Mouse (Mus musculus): ENCODE data around the gene Cobl. TPM values are rescaled to one million over a fixed set of nuclear protein-coding genes. Genes with fewer than 3 reads are reported as not detected.

Gene Cobl
- polyA plus RNA-seq, 1 experiment from 2014 or later: 5.5 TPM

- WGBS: 58% methylated on average over 2 of the region's 2 CpGs
- Histone ChIP-seq H3K27ac (ENCODE audit: low read depth, low read length) (peak overlapping the region; percentile 69; the same call in 1 of the 2 replicates), H3K4me1 (ENCODE audit: control insufficient read depth, insufficient read depth, low read length) (peaks cover 9% of the 10 kb centered on the region; the same call in 1 of the 2 replicates), H3K9me3 (ENCODE audit: control insufficient read depth, low read length) (no peaks in the 10 kb centered on the region), H3K4me3 (ENCODE audit: low read length) (no peak overlapping the region), H3K9ac (ENCODE audit: low read depth, low read length) (no peak overlapping the region), H3K27me3 (ENCODE audit: control insufficient read depth, insufficient read depth, low read length) (no peaks in the 10 kb centered on the region), H3K4me2 (replicated peaks; ENCODE audit: low read depth, low read length) (no peak overlapping the region), H3K36me3 (ENCODE audit: control insufficient read depth, insufficient read depth, low read length) (no peaks in the 10 kb centered on the region)
- peak; percentile 79 for ATAC-seq (ENCODE audit: low FRiP score, low TSS enrichment)
Measured at GRCm38 (mm10) chr11:12331997-12332396, 132.8 kb downstream of the Cobl start.

- no peak for ATAC-seq (ENCODE audit: low FRiP score, low TSS enrichment)
Measured at GRCm38 (mm10) chr11:12321445-12321844, 143.3 kb downstream of the Cobl start.

GRCm38 (mm10) chr11:12319318-12319717 lies 145.4 kb downstream of the Cobl start:
- Histone ChIP-seq H3K4me2 (replicated peaks; ENCODE audit: low read depth, low read length) (no peak overlapping the region), H3K27ac (ENCODE audit: low read depth, low read length) (no peak overlapping the region), H3K4me3 (ENCODE audit: low read length) (no peak overlapping the region), H3K4me1 (ENCODE audit: control insufficient read depth, insufficient read depth, low read length) (no peaks in the 10 kb centered on the region), H3K36me3 (ENCODE audit: control insufficient read depth, insufficient read depth, low read length) (no peaks in the 10 kb centered on the region), H3K9me3 (ENCODE audit: control insufficient read depth, low read length) (no peaks in the 10 kb centered on the region), H3K9ac (ENCODE audit: low read depth, low read length) (no peak overlapping the region), H3K27me3 (ENCODE audit: control insufficient read depth, insufficient read depth, low read length) (no peaks in the 10 kb centered on the region)
- no peak for ATAC-seq (ENCODE audit: low FRiP score, low TSS enrichment)
- WGBS: 87% methylated on average over 3 of the region's 3 CpGs

More at GRCm38 (mm10) chr11:12321445-12321844, 143.3 kb downstream of the Cobl start:
- WGBS: 83% methylated on average over 1 of the region's 1 CpGs
- no peaks in the 10 kb centered on the region for H3K36me3 ChIP-seq (ENCODE audit: control insufficient read depth, insufficient read depth, low read length)
- no peaks in the 10 kb centered on the region for H3K9me3 ChIP-seq (ENCODE audit: control insufficient read depth, low read length)
- no peak overlapping the region for H3K9ac ChIP-seq (ENCODE audit: low read depth, low read length)
- no peaks in the 10 kb centered on the region for H3K27me3 ChIP-seq (ENCODE audit: control insufficient read depth, insufficient read depth, low read length)
- H3K27ac ChIP-seq (ENCODE audit: low read depth, low read length): no peak overlapping the region
- no peaks in the 10 kb centered on the region for H3K4me1 ChIP-seq (ENCODE audit: control insufficient read depth, insufficient read depth, low read length)
- no peak overlapping the region for H3K4me3 ChIP-seq (ENCODE audit: low read length)
- no peak overlapping the region for H3K4me2 ChIP-seq (replicated peaks; ENCODE audit: low read depth, low read length)

DNA sequence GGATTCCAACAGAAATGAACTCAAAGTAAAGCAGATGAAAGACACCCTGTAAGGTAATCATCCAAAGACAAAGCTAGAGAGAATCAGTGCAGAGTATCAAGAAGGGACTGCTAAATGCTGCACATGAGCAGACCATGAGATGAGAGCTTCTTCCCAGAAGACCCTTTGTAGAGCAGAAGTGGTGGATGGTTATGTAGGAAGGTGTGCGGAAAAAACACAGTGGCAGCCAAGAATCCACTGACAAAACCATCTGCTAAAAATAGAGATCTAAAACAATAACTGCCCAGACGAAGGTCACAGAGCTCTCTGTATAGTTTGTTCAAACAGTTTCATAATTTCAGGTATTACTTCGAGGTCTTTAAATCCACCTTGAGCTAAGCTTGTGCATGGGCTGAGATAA lies 149.1 kb downstream of the Cobl start:
- no peaks in the 10 kb centered on the region for H3K9me3 ChIP-seq (ENCODE audit: control insufficient read depth, low read length)
- no peaks in the 10 kb centered on the region for H3K27me3 ChIP-seq (ENCODE audit: control insufficient read depth, insufficient read depth, low read length)
- H3K4me3 ChIP-seq (ENCODE audit: low read length): no peak overlapping the region
- H3K27ac ChIP-seq (ENCODE audit: low read depth, low read length): no peak overlapping the region
- no peaks in the 10 kb centered on the region for H3K4me1 ChIP-seq (ENCODE audit: control insufficient read depth, insufficient read depth, low read length)
- no peak for ATAC-seq (ENCODE audit: low FRiP score, low TSS enrichment)
- H3K4me2 ChIP-seq (replicated peaks; ENCODE audit: low read depth, low read length): no peak overlapping the region
- H3K9ac ChIP-seq (ENCODE audit: low read depth, low read length): no peak overlapping the region
- WGBS: 77% methylated on average over 3 of the region's 3 CpGs
- H3K36me3 ChIP-seq (ENCODE audit: control insufficient read depth, insufficient read depth, low read length): no peaks in the 10 kb centered on the region

GRCm38 (mm10) chr11:12314278-12315043 lies 150.3 kb downstream of the Cobl start:
- no peak for ATAC-seq (ENCODE audit: low FRiP score, low TSS enrichment)

DNA sequence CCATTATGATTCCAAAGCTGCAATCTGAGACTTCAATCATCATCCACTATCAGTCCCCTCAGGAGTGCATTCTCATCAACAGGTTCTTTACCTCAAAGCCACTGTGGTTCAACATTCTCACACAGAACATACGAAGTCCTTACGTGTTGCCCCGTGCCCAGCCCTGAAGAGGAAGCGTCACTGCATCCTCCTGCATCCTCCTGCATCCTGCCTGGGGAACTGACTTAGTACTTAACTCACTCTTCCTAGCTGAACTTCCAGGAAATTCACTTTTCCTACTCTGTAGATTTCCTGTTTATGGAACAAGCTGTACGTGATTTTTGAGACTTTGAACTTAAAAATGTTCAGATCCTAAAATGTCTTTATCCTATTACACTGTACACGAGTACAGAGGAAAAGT lies 153.3 kb downstream of the Cobl start:
- H3K4me1 ChIP-seq (ENCODE audit: control insufficient read depth, insufficient read depth, low read length): no peaks in the 10 kb centered on the region
- ATAC-seq (ENCODE audit: low FRiP score, low TSS enrichment): no peak
- H3K27me3 ChIP-seq (ENCODE audit: control insufficient read depth, insufficient read depth, low read length): no peaks in the 10 kb centered on the region
- H3K27ac ChIP-seq (ENCODE audit: low read depth, low read length): no peak overlapping the region
- 79% methylated on average over 6 of the region's 6 CpGs for WGBS
- H3K36me3 ChIP-seq (ENCODE audit: control insufficient read depth, insufficient read depth, low read length): no peaks in the 10 kb centered on the region
- H3K9ac ChIP-seq (ENCODE audit: low read depth, low read length): no peak overlapping the region
- H3K4me3 ChIP-seq (ENCODE audit: low read length): no peak overlapping the region
- H3K9me3 ChIP-seq (ENCODE audit: control insufficient read depth, low read length): no peaks in the 10 kb centered on the region
- no peak overlapping the region for H3K4me2 ChIP-seq (replicated peaks; ENCODE audit: low read depth, low read length)

More at GRCm38 (mm10) chr11:12314278-12315043, 150.3 kb downstream of the Cobl start:
- no peaks in the 10 kb centered on the region for H3K36me3 ChIP-seq (ENCODE audit: control insufficient read depth, insufficient read depth, low read length)
- H3K27me3 ChIP-seq (ENCODE audit: control insufficient read depth, insufficient read depth, low read length): no peaks in the 10 kb centered on the region
- no peak overlapping the region for H3K4me2 ChIP-seq (replicated peaks; ENCODE audit: low read depth, low read length)
- no peak overlapping the region for H3K27ac ChIP-seq (ENCODE audit: low read depth, low read length)
- no peaks in the 10 kb centered on the region for H3K4me1 ChIP-seq (ENCODE audit: control insufficient read depth, insufficient read depth, low read length)
- WGBS: 80% methylated on average over 6 of the region's 6 CpGs
- H3K9ac ChIP-seq (ENCODE audit: low read depth, low read length): no peak overlapping the region
- H3K9me3 ChIP-seq (ENCODE audit: control insufficient read depth, low read length): no peaks in the 10 kb centered on the region
- H3K4me3 ChIP-seq (ENCODE audit: low read length): no peak overlapping the region

DNA sequence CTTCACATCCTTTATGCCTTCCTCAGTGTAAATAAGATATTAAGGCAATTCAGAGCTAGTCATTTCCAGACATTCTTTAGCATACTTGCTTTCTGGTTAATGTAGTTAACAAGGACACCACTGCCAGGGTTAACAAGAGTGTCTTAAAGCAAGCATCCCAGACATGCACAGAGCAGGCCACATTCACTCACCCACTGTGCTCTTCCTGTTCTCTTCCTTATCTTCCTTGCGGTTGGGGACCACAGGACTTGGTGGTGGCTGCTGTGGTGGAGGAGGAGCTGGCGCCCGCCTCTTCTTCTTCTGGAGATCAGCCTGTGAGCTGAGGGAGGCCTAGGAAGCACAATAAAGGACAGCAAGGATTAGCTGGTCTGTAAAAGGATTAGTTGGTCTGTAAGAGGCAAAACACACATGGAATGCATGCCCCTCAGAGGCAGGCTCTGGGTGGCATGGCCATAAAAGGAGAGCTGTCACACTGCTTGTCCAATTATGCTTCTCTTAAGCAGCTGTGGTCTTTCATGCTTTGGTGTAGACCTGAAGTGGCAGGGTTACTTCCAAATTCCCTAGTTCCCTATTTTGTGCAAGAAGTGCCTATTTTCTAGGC lies 155.2 kb downstream of the Cobl start:
- H3K36me3 ChIP-seq (ENCODE audit: control insufficient read depth, insufficient read depth, low read length): no peaks in the 10 kb centered on the region
- H3K4me1 ChIP-seq (ENCODE audit: control insufficient read depth, insufficient read depth, low read length): no peaks in the 10 kb centered on the region
- H3K27ac ChIP-seq (ENCODE audit: low read depth, low read length): no peak overlapping the region
- H3K27me3 ChIP-seq (ENCODE audit: control insufficient read depth, insufficient read depth, low read length): no peaks in the 10 kb centered on the region
- H3K4me3 ChIP-seq (ENCODE audit: low read length): no peak overlapping the region
- no peak overlapping the region for H3K4me2 ChIP-seq (replicated peaks; ENCODE audit: low read depth, low read length)
- WGBS: 65% methylated on average over 3 of the region's 3 CpGs
- H3K9me3 ChIP-seq (ENCODE audit: control insufficient read depth, low read length): no peaks in the 10 kb centered on the region
- H3K9ac ChIP-seq (ENCODE audit: low read depth, low read length): no peak overlapping the region
- ATAC-seq (ENCODE audit: low FRiP score, low TSS enrichment): no peak

GRCm38 (mm10) chr11:12304879-12305278 lies 159.9 kb downstream of the Cobl start:
- H3K9ac ChIP-seq (ENCODE audit: low read depth, low read length): no peak overlapping the region
- H3K4me3 ChIP-seq (ENCODE audit: low read length): no peak overlapping the region
- H3K27ac ChIP-seq (ENCODE audit: low read depth, low read length): no peak overlapping the region
- no peaks in the 10 kb centered on the region for H3K9me3 ChIP-seq (ENCODE audit: control insufficient read depth, low read length)
- H3K36me3 ChIP-seq (ENCODE audit: control insufficient read depth, insufficient read depth, low read length): no peaks in the 10 kb centered on the region
- H3K4me1 ChIP-seq (ENCODE audit: control insufficient read depth, insufficient read depth, low read length): no peaks in the 10 kb centered on the region
- ATAC-seq (ENCODE audit: low FRiP score, low TSS enrichment): no peak
- no peaks in the 10 kb centered on the region for H3K27me3 ChIP-seq (ENCODE audit: control insufficient read depth, insufficient read depth, low read length)
- 64% methylated on average over 3 of the region's 3 CpGs for WGBS
- H3K4me2 ChIP-seq (replicated peaks; ENCODE audit: low read depth, low read length): no peak overlapping the region

GRCm38 (mm10) chr11:12299701-12300446 lies 164.9 kb downstream of the Cobl start:
- no peaks in the 10 kb centered on the region for H3K9me3 ChIP-seq (ENCODE audit: control insufficient read depth, low read length)
- H3K36me3 ChIP-seq (ENCODE audit: control insufficient read depth, insufficient read depth, low read length): no peaks in the 10 kb centered on the region
- no peak overlapping the region for H3K4me2 ChIP-seq (replicated peaks; ENCODE audit: low read depth, low read length)
- H3K27me3 ChIP-seq (ENCODE audit: control insufficient read depth, insufficient read depth, low read length): no peaks in the 10 kb centered on the region; the same call in 1 of the 2 replicates
- no peak overlapping the region for H3K4me3 ChIP-seq (ENCODE audit: low read length)
- H3K4me1 ChIP-seq (ENCODE audit: control insufficient read depth, insufficient read depth, low read length): no peaks in the 10 kb centered on the region
- ATAC-seq (ENCODE audit: low FRiP score, low TSS enrichment): no peak
- no peak overlapping the region for H3K27ac ChIP-seq (ENCODE audit: low read depth, low read length)
- WGBS: 41% methylated on average over 5 of the region's 5 CpGs
- H3K9ac ChIP-seq (ENCODE audit: low read depth, low read length): no peak overlapping the region

Data from kidney, embryonic 14.5 days (tissue).